Mouse (Mus musculus) hindbrain, embryonic 13.5 days (tissue): ENCODE results near the gene Tmem231. TPM values are rescaled to one million over a fixed set of nuclear protein-coding genes. Genes with fewer than 3 reads are reported as not detected.

Experiments
- ATAC-seq: fragments of 200-750 bp; cut with Nextera tagmentation; 2 replicates; pipeline ENCODE4 v1.8.0; 2017; ENCODE audit warnings: moderate TSS enrichment; ENCODE audit not compliant: low FRiP score
- H3K27ac ChIP-seq: fragments of 300-500 bp; sonication (generic); 2 replicates; pipeline ENCODE4 v1.5.1; 2015; ENCODE audit warnings: inconsistent platforms, mild to moderate bottlenecking, moderate library complexity
- H3K27me3 ChIP-seq: fragments of 300-500 bp; sonication (generic); 2 replicates; pipeline ENCODE4 v1.6.1; 2015; ENCODE audit warnings: mild to moderate bottlenecking, inconsistent platforms
- H3K36me3 ChIP-seq: fragments of 300-500 bp; sonication (generic); 2 replicates; pipeline ENCODE4 v1.6.1; 2015; ENCODE audit warnings: mild to moderate bottlenecking, inconsistent platforms
- H3K4me1 ChIP-seq: fragments of 300-500 bp; sonication (generic); replicated peaks from 2 replicates; pipeline ENCODE4 v1.6.1; 2015; ENCODE audit warnings: inconsistent platforms
- H3K4me2 ChIP-seq: fragments of 300-500 bp; sonication (generic); 2 replicates; pipeline ENCODE4 v1.6.1; 2015; ENCODE audit warnings: inconsistent platforms, mild to moderate bottlenecking, moderate library complexity
- H3K4me3 ChIP-seq: fragments of 300-500 bp; sonication (generic); 2 replicates; pipeline ENCODE4 v1.5.1; 2015; ENCODE audit warnings: mild to moderate bottlenecking, inconsistent platforms
- H3K9ac ChIP-seq: fragments of 300-500 bp; sonication (generic); 2 replicates; pipeline ENCODE4 v1.6.1; 2015; ENCODE audit warnings: mild to moderate bottlenecking, inconsistent platforms
- H3K9me3 ChIP-seq: fragments of 300-500 bp; sonication (generic); 2 replicates; pipeline ENCODE4 v1.6.1; 2016; ENCODE audit warnings: inconsistent platforms
- WGBS: fragments of 180-500 bp; shearing (Covaris S2); methylation state at CpG from one replicate; pipeline ENCODE4 v1.1.7; 2015; 5-methylcytosine and 5-hydroxymethylcytosine counted together
- polyA plus RNA-seq: library from polyadenylated mRNA; unstranded; fragments of >200 nt; fragmentation: Nextera tagmentation; extraction: Ambion mirVana; gene quantifications from 2 replicates; pipeline ENCODE4 v1.2.1, GENCODE M21; 2015

Tmem231 gene
- polyA plus RNA-seq, 1 experiment from 2014 or later = 16.8 TPM

DNA sequence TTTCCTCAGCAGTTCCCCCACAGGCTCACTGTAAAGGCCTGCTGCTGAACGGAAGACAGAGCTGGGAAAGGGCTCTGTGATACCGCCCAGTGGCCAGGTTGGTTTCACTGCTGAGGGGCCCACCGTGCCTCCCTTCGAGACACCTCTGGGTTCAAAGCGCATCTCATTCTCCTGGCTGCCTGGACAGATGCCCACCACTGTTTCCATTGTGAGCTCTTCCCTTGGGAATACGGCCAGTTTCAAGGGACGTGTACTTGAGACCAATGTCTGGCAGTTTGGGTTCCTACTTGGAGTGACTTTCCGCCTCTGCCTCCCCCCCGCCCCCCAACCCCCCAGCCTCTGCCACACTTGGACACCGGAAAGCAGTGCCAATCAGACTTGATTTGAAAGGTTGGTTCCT lies 29.4 kb upstream of the Tmem231 start:
- H3K4me2 ChIP-seq = no peak overlapping the region
- peaks cover 2% of the 10 kb centered on the region; the same call in 1 of the 2 replicates for H3K4me1 ChIP-seq
- no peaks in the 10 kb centered on the region for H3K9me3 ChIP-seq
- ATAC-seq = no peak
- no peaks in the 10 kb centered on the region for H3K27me3 ChIP-seq
- H3K27ac ChIP-seq = no peak overlapping the region
- H3K9ac ChIP-seq = no peak overlapping the region
- peaks cover 25% of the 10 kb centered on the region for H3K36me3 ChIP-seq
- no peak overlapping the region for H3K4me3 ChIP-seq
- WGBS = 66% methylated on average over 10 of the region's 10 CpGs

DNA sequence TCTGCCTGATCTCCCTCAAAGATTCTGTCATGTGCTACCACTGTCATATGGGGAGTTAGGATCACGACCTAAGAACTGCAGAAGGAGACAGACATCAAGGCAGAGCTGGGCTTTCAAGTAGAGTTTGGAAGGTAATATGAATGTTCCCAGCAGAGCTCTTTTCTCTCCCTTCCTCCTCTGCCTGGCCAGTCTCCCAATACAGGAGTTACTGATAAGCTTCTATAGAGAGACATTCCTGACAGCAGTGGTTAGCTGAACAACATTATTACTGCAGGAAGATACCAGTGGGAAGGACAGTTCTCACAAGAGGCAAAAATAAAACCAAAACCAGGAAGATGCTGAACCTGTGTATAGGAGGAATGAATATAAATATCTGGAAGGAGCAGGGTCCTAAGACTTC lies 28.9 kb upstream of the Tmem231 start:
- Histone ChIP-seq H3K27me3 (no peaks in the 10 kb centered on the region), H3K4me3 (no peak overlapping the region), H3K9me3 (no peaks in the 10 kb centered on the region), H3K36me3 (peaks cover 23% of the 10 kb centered on the region), H3K4me2 (no peak overlapping the region), H3K9ac (no peak overlapping the region), H3K4me1 (peaks cover 2% of the 10 kb centered on the region; the same call in 1 of the 2 replicates), H3K27ac (no peak overlapping the region)
- 89% methylated on average over 1 of the region's 1 CpGs for WGBS
- no peak for ATAC-seq

DNA sequence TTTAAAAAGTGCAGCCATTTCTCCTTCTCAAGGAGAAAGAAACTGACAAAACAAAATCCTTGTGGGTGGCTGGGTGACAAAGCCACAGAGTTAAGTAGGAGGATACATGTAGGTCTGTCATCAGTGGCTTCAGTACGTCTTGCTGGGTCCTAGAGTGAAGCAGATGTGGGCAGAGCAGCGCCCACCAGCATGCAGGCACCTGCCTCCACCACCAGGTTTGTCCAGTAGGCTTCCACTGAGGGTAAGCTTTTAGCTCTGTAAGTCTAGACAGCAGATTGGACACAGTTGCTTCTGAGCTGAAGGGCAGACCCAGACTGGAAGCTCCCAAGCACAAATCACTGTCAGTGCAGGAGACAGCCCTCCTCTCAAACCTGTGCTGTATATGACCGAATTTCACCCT lies 27.6 kb upstream of the Tmem231 start:
- H3K27me3 ChIP-seq = no peaks in the 10 kb centered on the region
- H3K27ac ChIP-seq = no peak overlapping the region
- H3K4me2 ChIP-seq = no peak overlapping the region
- peaks cover 2% of the 10 kb centered on the region; the same call in 1 of the 2 replicates for H3K4me1 ChIP-seq
- no peaks in the 10 kb centered on the region for H3K9me3 ChIP-seq
- H3K9ac ChIP-seq = no peak overlapping the region
- no peak overlapping the region for H3K4me3 ChIP-seq
- peaks cover 29% of the 10 kb centered on the region for H3K36me3 ChIP-seq
- ATAC-seq = no peak
- 80% methylated on average over 3 of the region's 3 CpGs for WGBS

DNA sequence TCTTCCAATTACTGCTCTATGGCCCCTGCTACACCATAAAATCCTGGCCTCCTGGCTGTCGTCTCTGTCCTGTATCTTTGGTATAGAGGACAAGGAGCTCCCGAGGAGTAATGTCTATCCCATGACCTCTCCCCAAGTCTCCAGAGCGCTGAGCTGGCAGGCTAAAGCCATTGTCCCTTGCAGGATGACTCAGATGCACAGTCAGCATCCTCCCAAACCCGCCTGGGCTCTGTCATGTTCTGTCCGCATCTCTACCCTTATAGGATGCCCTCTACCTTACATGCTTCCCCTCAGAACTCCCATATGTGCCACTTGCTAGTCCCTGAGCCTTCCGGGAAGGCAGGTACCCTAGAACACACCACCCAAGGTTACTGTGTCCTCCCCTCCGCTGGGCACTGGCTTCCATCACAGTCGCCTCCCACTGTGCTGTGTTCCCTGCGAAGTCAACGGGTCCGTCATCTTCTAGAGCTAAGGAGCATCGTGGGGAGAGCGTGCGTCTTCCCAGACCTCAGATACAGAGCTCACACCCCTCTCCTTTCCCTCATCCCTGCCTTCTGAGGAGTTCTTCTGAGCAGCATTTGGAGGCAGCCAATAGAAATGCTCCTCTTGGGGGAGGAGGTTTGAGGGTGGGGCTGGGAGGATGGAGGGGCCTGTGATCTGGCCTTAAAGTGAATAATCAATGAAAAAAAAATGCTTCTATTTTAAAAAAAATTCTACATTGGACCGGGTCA lies 27.1 kb upstream of the Tmem231 start:
- H3K4me2 ChIP-seq = no peak overlapping the region
- no peak overlapping the region for H3K27ac ChIP-seq
- no peak for ATAC-seq
- H3K9me3 ChIP-seq = no peaks in the 10 kb centered on the region
- H3K36me3 ChIP-seq = peaks cover 34% of the 10 kb centered on the region
- H3K9ac ChIP-seq = no peak overlapping the region
- no peak overlapping the region for H3K4me3 ChIP-seq
- no peaks in the 10 kb centered on the region for H3K27me3 ChIP-seq
- WGBS = 76% methylated on average over 15 of the region's 15 CpGs
- peaks cover 2% of the 10 kb centered on the region; the same call in 1 of the 2 replicates for H3K4me1 ChIP-seq

DNA sequence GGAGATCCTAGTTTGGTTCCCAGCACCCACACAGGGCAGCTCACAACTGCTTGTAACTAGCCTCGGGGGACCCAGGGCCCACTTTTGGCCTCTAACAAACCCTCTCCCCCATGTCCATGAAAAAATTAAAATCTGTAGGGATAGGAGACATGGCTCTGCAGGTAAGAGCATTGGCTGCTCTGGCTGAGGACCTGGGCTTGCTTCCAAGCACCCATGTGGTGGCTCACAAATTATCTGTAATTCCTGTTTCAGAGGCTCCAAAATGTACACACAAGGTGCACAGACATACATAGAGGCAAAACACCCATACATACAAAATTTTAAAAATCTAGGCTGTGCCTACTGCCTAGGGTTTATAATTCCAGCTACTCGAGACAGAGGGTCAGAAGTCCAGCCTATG lies 23.6 kb upstream of the Tmem231 start:
- no peaks in the 10 kb centered on the region for H3K27me3 ChIP-seq
- no peak overlapping the region for H3K4me3 ChIP-seq
- no peak for ATAC-seq
- 96% methylated on average over 2 of the region's 2 CpGs for WGBS
- H3K4me2 ChIP-seq = no peak overlapping the region
- H3K9me3 ChIP-seq = no peaks in the 10 kb centered on the region
- no peak overlapping the region for H3K27ac ChIP-seq
- no peaks in the 10 kb centered on the region for H3K4me1 ChIP-seq
- no peak overlapping the region for H3K9ac ChIP-seq
- peaks cover 64% of the 10 kb centered on the region for H3K36me3 ChIP-seq

DNA sequence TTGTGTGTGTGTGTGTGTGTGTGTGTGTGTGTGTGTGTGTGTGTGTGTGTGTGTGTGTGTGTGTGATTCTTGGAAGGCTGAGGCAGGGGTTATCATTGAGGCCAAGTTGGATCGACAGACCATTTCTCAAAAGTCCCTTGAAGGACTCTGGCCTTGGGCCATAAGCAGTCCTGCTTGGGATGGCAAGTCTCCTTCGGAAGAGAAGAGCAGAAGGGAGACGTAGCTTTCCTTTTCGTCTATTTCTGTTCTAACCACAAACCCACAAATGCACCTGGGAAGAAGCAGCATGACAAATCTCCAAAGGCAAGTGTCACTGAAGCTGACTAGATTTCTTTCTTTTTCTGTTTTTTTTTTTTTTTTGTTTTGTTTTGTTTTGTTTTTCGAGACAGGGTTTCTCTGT lies 22.2 kb upstream of the Tmem231 start:
- no peak overlapping the region for H3K27ac ChIP-seq
- no peak overlapping the region for H3K4me3 ChIP-seq
- WGBS = 92% methylated on average over 5 of the region's 5 CpGs
- no peaks in the 10 kb centered on the region for H3K4me1 ChIP-seq
- H3K9me3 ChIP-seq = no peaks in the 10 kb centered on the region
- H3K36me3 ChIP-seq = peaks cover 74% of the 10 kb centered on the region
- H3K27me3 ChIP-seq = no peaks in the 10 kb centered on the region
- no peak overlapping the region for H3K4me2 ChIP-seq
- no peak for ATAC-seq
- H3K9ac ChIP-seq = no peak overlapping the region

DNA sequence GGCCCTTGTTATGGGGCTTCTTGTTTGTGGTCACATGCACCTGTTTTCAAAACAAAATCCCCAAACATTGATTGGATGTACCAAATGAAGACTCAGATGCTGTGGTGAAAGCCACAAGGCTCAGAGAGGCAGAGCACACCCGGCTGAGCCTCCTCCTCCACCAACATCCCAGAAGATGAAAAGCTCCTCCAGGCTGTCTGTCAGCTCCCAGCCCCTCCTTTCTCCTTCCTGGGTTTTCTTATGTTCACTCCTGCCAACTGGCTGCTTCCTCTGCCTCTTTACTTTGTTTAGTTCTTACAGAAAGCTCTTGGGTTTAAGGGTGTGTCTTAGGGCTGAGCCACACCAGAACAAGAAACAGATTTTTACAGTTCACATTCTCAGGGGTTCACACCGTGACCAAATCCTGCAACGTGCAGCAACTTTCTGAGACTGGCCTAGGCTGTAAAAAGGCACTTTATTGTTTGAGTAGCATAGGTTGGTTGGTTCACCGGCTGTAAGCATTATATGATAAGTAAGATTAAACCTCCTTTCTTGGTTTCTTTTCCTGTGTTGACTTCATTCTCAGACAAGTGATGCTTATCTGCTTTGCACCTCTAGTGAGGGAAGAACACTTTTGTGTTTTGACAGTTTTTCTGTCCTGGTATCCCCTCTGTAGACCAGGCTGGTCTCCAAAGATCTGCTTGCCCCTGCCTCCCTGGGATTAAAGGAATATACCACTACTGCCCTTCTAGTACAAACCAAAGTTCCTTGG lies 21.3 kb upstream of the Tmem231 start:
- Histone ChIP-seq H3K9ac (no peak overlapping the region), H3K27ac (no peak overlapping the region), H3K9me3 (no peaks in the 10 kb centered on the region), H3K4me3 (no peak overlapping the region), H3K4me2 (no peak overlapping the region), H3K36me3 (peaks cover 72% of the 10 kb centered on the region), H3K27me3 (no peaks in the 10 kb centered on the region), H3K4me1 (no peaks in the 10 kb centered on the region)
- no peak for ATAC-seq
- 90% methylated on average over 4 of the region's 4 CpGs for WGBS

DNA sequence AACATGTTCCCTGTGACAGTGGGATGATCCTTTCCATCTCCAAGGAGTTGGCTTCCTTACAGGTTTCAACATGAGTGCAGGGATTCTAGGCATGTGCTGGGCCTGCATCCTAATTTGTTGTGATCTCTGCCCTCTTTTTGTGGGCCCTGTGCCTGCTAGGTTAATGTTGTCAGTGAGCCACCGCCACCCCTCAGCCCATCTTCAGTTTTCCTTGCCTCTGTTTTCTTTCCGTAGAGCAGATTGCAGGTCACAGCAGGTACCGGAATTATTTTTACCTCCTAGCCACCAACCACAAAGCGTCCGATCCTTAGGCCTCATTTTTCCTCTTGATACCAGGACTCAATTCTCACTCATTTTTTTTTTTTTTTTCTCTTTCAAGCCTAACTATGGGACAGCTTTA lies 18.3 kb upstream of the Tmem231 start:
- ATAC-seq = no peak
- H3K4me1 ChIP-seq = no peaks in the 10 kb centered on the region
- H3K4me2 ChIP-seq = no peak overlapping the region
- WGBS = 93% methylated on average over 5 of the region's 5 CpGs
- no peak overlapping the region for H3K4me3 ChIP-seq
- no peaks in the 10 kb centered on the region for H3K9me3 ChIP-seq
- no peak overlapping the region for H3K9ac ChIP-seq
- no peak overlapping the region for H3K27ac ChIP-seq
- peaks cover 87% of the 10 kb centered on the region for H3K36me3 ChIP-seq
- H3K27me3 ChIP-seq = no peaks in the 10 kb centered on the region

DNA sequence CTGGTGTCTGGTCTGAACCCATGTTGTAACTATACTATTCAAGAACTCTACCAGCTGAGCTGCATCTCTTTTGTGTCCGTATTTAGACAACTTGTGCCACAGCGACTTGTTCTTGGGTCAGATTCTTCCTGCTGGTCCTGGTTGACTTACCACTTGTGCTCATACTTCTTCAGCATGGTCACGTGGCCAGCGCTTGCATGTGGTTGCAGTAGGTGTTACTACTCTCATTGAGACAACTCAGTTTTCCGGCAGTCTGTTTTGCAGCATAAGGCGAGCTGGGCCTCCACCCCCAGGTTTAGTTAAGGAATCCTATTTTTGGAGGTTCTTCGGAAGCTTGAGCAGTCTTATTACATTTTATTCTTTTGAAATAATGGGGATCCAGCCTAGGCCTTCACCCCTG lies 17.6 kb upstream of the Tmem231 start:
- Histone ChIP-seq H3K36me3 (peaks cover 87% of the 10 kb centered on the region), H3K27me3 (no peaks in the 10 kb centered on the region), H3K4me2 (no peak overlapping the region), H3K9me3 (no peaks in the 10 kb centered on the region), H3K4me1 (no peaks in the 10 kb centered on the region), H3K27ac (no peak overlapping the region), H3K4me3 (no peak overlapping the region), H3K9ac (no peak overlapping the region)
- 95% methylated on average over 7 of the region's 7 CpGs for WGBS
- no peak for ATAC-seq

DNA sequence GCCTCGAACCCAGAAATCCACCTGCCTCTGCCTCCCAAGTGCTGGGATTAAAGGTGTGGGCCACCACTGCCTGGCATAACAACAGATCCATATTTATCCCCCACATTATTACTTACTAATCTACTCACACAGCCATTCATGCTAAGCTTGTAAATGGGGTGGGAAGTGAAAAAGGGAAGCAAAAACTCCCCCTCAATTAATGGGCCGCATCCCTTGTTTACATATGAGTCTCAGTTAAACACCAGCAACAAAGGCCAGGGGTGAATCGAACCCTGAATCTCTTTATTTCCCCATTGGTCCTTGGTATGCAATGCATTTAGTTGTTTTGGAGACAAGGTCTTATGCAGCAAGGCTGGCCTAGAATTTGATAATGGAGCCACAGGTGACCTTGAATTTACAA lies 17.2 kb upstream of the Tmem231 start:
- H3K27me3 ChIP-seq = no peaks in the 10 kb centered on the region
- 91% methylated on average over 3 of the region's 3 CpGs for WGBS
- no peaks in the 10 kb centered on the region for H3K9me3 ChIP-seq
- H3K27ac ChIP-seq = no peak overlapping the region
- no peak for ATAC-seq
- no peak overlapping the region for H3K4me3 ChIP-seq
- H3K9ac ChIP-seq = no peak overlapping the region
- H3K4me1 ChIP-seq = no peaks in the 10 kb centered on the region
- no peak overlapping the region for H3K4me2 ChIP-seq
- peaks cover 87% of the 10 kb centered on the region for H3K36me3 ChIP-seq

DNA sequence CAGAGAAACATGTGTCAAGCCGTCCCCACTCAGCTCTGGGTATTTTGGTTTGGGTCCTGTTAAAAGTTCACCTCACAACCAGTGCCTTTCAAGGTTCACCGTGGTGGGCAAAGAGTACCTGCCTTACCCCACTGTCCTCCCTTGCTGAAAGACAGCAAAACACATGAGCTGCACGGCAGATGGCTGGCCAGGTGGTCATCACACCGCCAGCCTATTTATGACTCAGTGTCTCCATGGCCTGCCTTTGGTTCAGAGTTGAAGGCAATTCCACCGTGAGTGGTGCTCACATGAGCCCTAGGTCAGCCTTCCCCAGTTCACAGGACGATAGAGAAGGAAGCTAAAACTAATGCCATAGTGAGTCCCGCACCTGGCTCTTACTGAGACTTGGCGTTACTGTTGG lies 14.3 kb upstream of the Tmem231 start:
- no peaks in the 10 kb centered on the region for H3K9me3 ChIP-seq
- no peaks in the 10 kb centered on the region for H3K27me3 ChIP-seq
- H3K9ac ChIP-seq = no peak overlapping the region
- H3K4me2 ChIP-seq = no peak overlapping the region
- ATAC-seq = no peak
- H3K4me3 ChIP-seq = no peak overlapping the region
- 97% methylated on average over 8 of the region's 8 CpGs for WGBS
- peaks cover 87% of the 10 kb centered on the region for H3K36me3 ChIP-seq
- H3K27ac ChIP-seq = no peak overlapping the region
- no peaks in the 10 kb centered on the region for H3K4me1 ChIP-seq

DNA sequence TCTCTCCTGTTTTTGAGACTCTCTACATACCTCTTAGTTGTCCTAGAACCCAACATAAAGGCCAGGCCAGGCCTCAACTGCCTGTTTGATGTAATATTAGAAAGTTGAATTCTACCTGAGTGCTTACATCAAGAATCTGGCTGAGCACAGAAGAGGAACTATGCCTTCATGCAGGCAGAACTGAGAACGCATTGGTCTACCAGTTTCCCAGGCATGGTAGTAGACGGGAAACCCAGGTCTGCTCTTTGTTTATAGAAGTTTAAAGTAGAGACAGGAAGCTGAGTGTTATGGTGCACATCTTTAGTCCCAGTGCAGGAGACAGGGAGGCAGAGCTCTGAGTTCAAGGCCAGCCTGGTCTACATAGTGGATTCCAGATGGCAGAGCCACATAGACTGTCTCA lies 13.5 kb upstream of the Tmem231 start:
- peaks cover 91% of the 10 kb centered on the region for H3K36me3 ChIP-seq
- H3K9ac ChIP-seq = no peak overlapping the region
- H3K4me3 ChIP-seq = no peak overlapping the region
- no peak overlapping the region for H3K4me2 ChIP-seq
- H3K9me3 ChIP-seq = no peaks in the 10 kb centered on the region
- ATAC-seq = no peak
- WGBS = 94% methylated on average over 2 of the region's 2 CpGs
- H3K4me1 ChIP-seq = peaks cover 4% of the 10 kb centered on the region
- no peaks in the 10 kb centered on the region for H3K27me3 ChIP-seq
- H3K27ac ChIP-seq = no peak overlapping the region

DNA sequence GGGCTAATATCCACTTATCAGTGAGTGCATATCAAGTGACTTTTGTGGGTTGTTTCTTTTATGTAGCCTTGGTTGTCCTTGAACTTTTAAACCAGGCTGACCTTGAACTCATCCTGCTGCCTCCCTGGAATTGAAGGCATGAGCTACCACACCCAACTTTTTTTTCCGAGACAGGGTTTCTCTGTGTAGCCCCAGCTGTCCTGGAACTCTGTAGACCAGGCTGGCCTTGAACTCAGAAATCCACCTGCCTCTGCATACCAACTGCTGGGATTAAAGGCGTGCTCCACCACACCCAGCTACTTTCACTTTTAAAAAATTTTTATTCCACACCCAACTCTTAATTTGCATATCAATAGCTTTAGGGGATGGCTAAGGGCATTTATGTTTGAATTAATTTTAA lies 9.9 kb upstream of the Tmem231 start:
- Histone ChIP-seq H3K4me3 (no peak overlapping the region), H3K27me3 (no peaks in the 10 kb centered on the region), H3K27ac (no peak overlapping the region), H3K9ac (no peak overlapping the region), H3K9me3 (no peaks in the 10 kb centered on the region), H3K4me2 (no peak overlapping the region), H3K4me1 (peaks cover 22% of the 10 kb centered on the region), H3K36me3 (peaks cover 63% of the 10 kb centered on the region)
- 92% methylated on average over 2 of the region's 2 CpGs for WGBS
- no peak for ATAC-seq
